Mouse (Mus musculus) CH12.LX (cell line): Measurements from ENCODE around the gene Slc25a23. TPM values are rescaled to one million over a fixed set of nuclear protein-coding genes. Genes with fewer than 3 reads are reported as not detected.

Experiments
- DNase-seq: peaks from one replicate; pipeline ENCODE4 v3.0.0-alpha.2; 2013; ENCODE audit errors: extremely low read depth
- H3K27ac ChIP-seq: 2 replicates; pipeline ENCODE4 v1.5.1; 2012; ENCODE audit warnings: low read depth, mild to moderate bottlenecking, control low read depth, moderate library complexity; ENCODE audit not compliant: insufficient read depth
- H3K27me3 ChIP-seq: replicated peaks from 2 replicates; pipeline ENCODE3; 2012; ENCODE audit warnings: inconsistent platforms
- H3K36me3 ChIP-seq, 2 experiments: replicated peaks in 1 of 2; 2 replicates each; pipeline versions ENCODE3 to v1.6.1; 2012; ENCODE audit warnings: inconsistent platforms in 1 of 2, low read length in 1 of 2, mild to moderate bottlenecking in 1 of 2, mixed read lengths in 1 of 2, moderate library complexity in 1 of 2; ENCODE audit not compliant: control insufficient read depth in 1 of 2, insufficient read depth in 1 of 2
- H3K4me1 ChIP-seq, 2 experiments: 2 replicates each; pipeline ENCODE4 v1.6.1; 2012; ENCODE audit warnings: inconsistent platforms in 1 of 2, moderate library complexity in 1 of 2; ENCODE audit not compliant: insufficient read depth in 2 of 2, control insufficient read depth in 1 of 2
- H3K4me2 ChIP-seq: 2 replicates; pipeline ENCODE4 v1.6.1; 2012; ENCODE audit warnings: low read depth, mild to moderate bottlenecking, control low read depth; ENCODE audit not compliant: poor library complexity, insufficient read depth, severe bottlenecking
- H3K4me3 ChIP-seq, 3 experiments: fragments of 150-350 bp in 1 of 3; sonication (generic) in 1 of 3; replicated peaks in 1 of 3; 2 replicates each; pipeline versions ENCODE3 to v1.5.1; 2011 to 2012; ENCODE audit warnings: low read depth in 2 of 3, low read length in 2 of 3, mild to moderate bottlenecking in 2 of 3, moderate library complexity in 2 of 3, control low read depth in 1 of 3, improper control_type of control experiment in 1 of 3, inconsistent platforms in 1 of 3, mixed read lengths in 1 of 3; ENCODE audit not compliant: poor library complexity in 1 of 3
- H3K79me2 ChIP-seq: replicated peaks from 2 replicates; pipeline ENCODE4 v1.6.1; 2012; ENCODE audit warnings: mild to moderate bottlenecking, moderate library complexity; ENCODE audit not compliant: control insufficient read depth, poor library complexity, insufficient read depth, severe bottlenecking; ENCODE audit errors: extremely low read depth
- H3K9ac ChIP-seq: 2 replicates; pipeline ENCODE4 v1.6.1; 2012; ENCODE audit warnings: low read depth, mild to moderate bottlenecking, control low read depth, moderate library complexity; ENCODE audit not compliant: insufficient read depth
- H3K9me3 ChIP-seq: replicated peaks from 2 replicates; pipeline ENCODE3; 2012; ENCODE audit warnings: low read length, inconsistent platforms, mixed read lengths
- BHLHE40 ChIP-seq: IDR thresholded peaks from 2 replicates; pipeline ENCODE4 v1.6.1; 2011; ENCODE audit warnings: mild to moderate bottlenecking, low read depth, low read length, improper control_type of control experiment
- CHD2 ChIP-seq: IDR thresholded peaks from 2 replicates; pipeline ENCODE4 v1.6.1; 2011; ENCODE audit warnings: low read length, improper control_type of control experiment
- E2F4 ChIP-seq: IDR thresholded peaks from 2 replicates; pipeline ENCODE4 v1.6.1; 2011; ENCODE audit warnings: low read depth, low read length, improper control_type of control experiment; ENCODE audit not compliant: insufficient replicate concordance
- ETS1 ChIP-seq: conservative IDR thresholded peaks from 2 replicates; pipeline ENCODE4 v1.6.1; 2012; ENCODE audit warnings: low read depth, mild to moderate bottlenecking, inconsistent platforms, low read length, improper control_type of control experiment, moderate library complexity
- HCFC1 ChIP-seq: IDR thresholded peaks from 2 replicates; pipeline ENCODE4 v1.6.1; 2012; ENCODE audit warnings: low read depth, mild to moderate bottlenecking, inconsistent platforms, low read length, improper control_type of control experiment
- JUN ChIP-seq: IDR thresholded peaks from 2 replicates; pipeline ENCODE4 v1.6.1; 2011; ENCODE audit warnings: low read depth, mild to moderate bottlenecking, low read length, improper control_type of control experiment, moderate library complexity; ENCODE audit not compliant: insufficient read depth
- MAFK ChIP-seq: IDR thresholded peaks from 2 replicates; pipeline ENCODE4 v1.6.1; 2011; ENCODE audit warnings: low read length, improper control_type of control experiment; ENCODE audit not compliant: insufficient replicate concordance
- MAX ChIP-seq: IDR thresholded peaks from 2 replicates; pipeline ENCODE4 v1.6.1; 2011; ENCODE audit warnings: low read length, improper control_type of control experiment
- MXI1 ChIP-seq: IDR thresholded peaks from 2 replicates; pipeline ENCODE4 v1.6.1; 2011; ENCODE audit warnings: mild to moderate bottlenecking, low read depth, low read length, improper control_type of control experiment
- NRF1 ChIP-seq: IDR thresholded peaks from 2 replicates; pipeline ENCODE4 v1.6.1; 2014; ENCODE audit warnings: low read depth, mild to moderate bottlenecking, inconsistent platforms, low read length, improper control_type of control experiment, moderate library complexity
- RAD21 ChIP-seq: IDR thresholded peaks from 2 replicates; pipeline ENCODE4 v1.6.1; 2011; ENCODE audit warnings: low read depth, mild to moderate bottlenecking, low read length, improper control_type of control experiment, moderate library complexity
- SIN3A ChIP-seq: IDR thresholded peaks from 2 replicates; pipeline ENCODE4 v1.6.1; 2012; ENCODE audit warnings: low read length, improper control_type of control experiment, inconsistent platforms
- SMC3 ChIP-seq: IDR thresholded peaks from 2 replicates; pipeline ENCODE4 v1.6.1; 2011; ENCODE audit warnings: low read depth, low read length, improper control_type of control experiment
- TBP ChIP-seq: conservative IDR thresholded peaks from 2 replicates; pipeline ENCODE4 v1.6.1; 2011; ENCODE audit warnings: low read depth, low read length, improper control_type of control experiment
- TCF12 ChIP-seq: IDR thresholded peaks from 2 replicates; pipeline ENCODE4 v1.6.1; 2014; ENCODE audit warnings: low read depth, mild to moderate bottlenecking, inconsistent platforms, low read length, improper control_type of control experiment
- UBTF ChIP-seq: IDR thresholded peaks from 2 replicates; pipeline ENCODE4 v1.6.1; 2012; ENCODE audit warnings: low read depth, mild to moderate bottlenecking, inconsistent platforms, low read length, improper control_type of control experiment, moderate library complexity
- USF1 ChIP-seq: IDR thresholded peaks from 2 replicates; pipeline ENCODE4 v1.6.1; 2014; ENCODE audit warnings: low read depth, mild to moderate bottlenecking, inconsistent platforms, low read length, improper control_type of control experiment
- ZMIZ1 ChIP-seq: IDR thresholded peaks from 2 replicates; pipeline ENCODE4 v1.6.1; 2012; ENCODE audit warnings: low read depth, mild to moderate bottlenecking, inconsistent platforms, low read length, improper control_type of control experiment
- dilution Hi-C: fragments of 300-500 bp; cut with MboI; formaldehyde crosslinking; loops from 2 replicates; pipeline ENCODE4 v1.14.3; 2020; ENCODE audit warnings: low sequenced_read_pairs; ENCODE audit not compliant: extremely low pct_unique_long_range_greater_than_20kb, extremely low pct_ligation_motif_present
- in situ Hi-C: fragments of 300-500 bp; cut with MboI; formaldehyde crosslinking; loops from 3 replicates; pipeline ENCODE4 v1.14.3; 2019; ENCODE audit warnings: low sequenced_read_pairs, low pct_ligation_motif_present, low pct_unique_long_range_greater_than_20kb, mixed read lengths
- polyA plus RNA-seq: library from polyadenylated mRNA; unstranded; fragments of >175 nt; gene quantifications from 2 replicates; pipeline ENCODE4 v1.2.1, GENCODE M21; 2012; ENCODE audit warnings: low read depth; ENCODE audit not compliant: insufficient read length
- total RNA-seq, 2 experiments: library from RNA; depleted of rRNA; stranded (reverse); fragments of 300-350 nt in 1 of 2; fragments of >200 nt in 1 of 2; gene quantifications; 2 replicates each; pipeline ENCODE4 v1.2.3; 2012 to 2014

Gene Slc25a23
- total and polyA plus RNA-seq, 3 experiments, result 2.2 to 13.8 (median 6.9) TPM

GRCm38 (mm10) chr17:57081234-57081842 lies 21.7 kb upstream of the Slc25a23 start:
- peaks cover 25 to 40% of the 10 kb centered on the region in 2 experiments for H3K4me1 ChIP-seq
- H3K36me3 ChIP-seq, result peaks cover 19 to 53% of the 10 kb centered on the region in 2 experiments
- H3K4me2 ChIP-seq, result no peak overlapping the region
- no peak for TF ChIP-seq RAD21
- TF ChIP-seq E2F4, result no peak
- no peak for TF ChIP-seq SIN3A
- TF ChIP-seq USF1, result no peak
- no peak for TF ChIP-seq MAFK
- no peak for TF ChIP-seq SMC3
- no peak for TF ChIP-seq JUN
- no peak for TF ChIP-seq BHLHE40
- TF ChIP-seq NRF1, result no peak
- TF ChIP-seq ETS1, result no peak
- no peak for TF ChIP-seq UBTF
- no peak for TF ChIP-seq MXI1
- TF ChIP-seq TCF12, result no peak
- no peaks in the 10 kb centered on the region for H3K9me3 ChIP-seq
- in situ Hi-C loops (loop anchor here (25.0 kb wide), 1 partner anchor 256 kb away; no protein-coding TSS in a partner anchor), dilution Hi-C loops (no loop called here)
- DNase-seq, result no peak
- no peak overlapping the region for H3K27ac ChIP-seq
- H3K4me3 ChIP-seq, result no peak overlapping the region
- no peak overlapping the region for H3K9ac ChIP-seq
- H3K79me2 ChIP-seq, result peaks cover 9% of the 10 kb centered on the region; the same call in 1 of the 2 replicates
- no peaks in the 10 kb centered on the region for H3K27me3 ChIP-seq

GRCm38 (mm10) chr17:57079919-57080318 lies 20.3 kb upstream of the Slc25a23 start:
- Histone ChIP-seq H3K4me1 (peaks cover 26 to 54% of the 10 kb centered on the region in 2 experiments), H3K4me3 (no peak overlapping the region), H3K27me3 (no peaks in the 10 kb centered on the region), H3K36me3 (peaks cover 19 to 60% of the 10 kb centered on the region in 2 experiments), H3K79me2 (peaks cover 9% of the 10 kb centered on the region; the same call in 1 of the 2 replicates), H3K9ac (no peak overlapping the region), H3K4me2 (no peak overlapping the region; the same call in 1 of the 2 replicates), H3K9me3 (no peaks in the 10 kb centered on the region), H3K27ac (no peak overlapping the region)
- in situ Hi-C loops, result loop anchor here (25.0 kb wide), 1 partner anchor 257 kb away; no protein-coding TSS in a partner anchor
- DNase-seq, result no peak
- TF ChIP-seq TBP (no peak), MAX (no peak), RAD21 (no peak), ZMIZ1 (no peak), HCFC1 (no peak), CHD2 (no peak)
- dilution Hi-C loops, result no loop called here
